Mouse (Mus musculus) bone marrow macrophage, adult 2 months (primary cell): ENCODE data around the gene P3h1.
A peak's percentile ranks its signal among the peaks of the same experiment; 100 is the strongest.

Experiments used
- CTCF ChIP-seq: IDR thresholded peaks from 2 replicates; pipeline ENCODE4 v1.5.1; 2012; ENCODE audit warnings: low read depth, mild to moderate bottlenecking, low read length, moderate library complexity
- POLR2A ChIP-seq: IDR thresholded peaks from 2 replicates; pipeline ENCODE4 v1.6.1; 2012; ENCODE audit warnings: mild to moderate bottlenecking, low read depth, low read length, borderline replicate concordance

GRCm38 (mm10) chr4:119238661-119239060 is 5.9 kb downstream of the P3h1 start:
- TF ChIP-seq CTCF: 0 out of 2 replicates have a peak, but pooled peaks have one; percentile 0
- no peak for TF ChIP-seq POLR2A
